Mouse (Mus musculus) myocyte (in vitro differentiated cells): ENCODE results near the gene Timmdc1. TPM values are rescaled to one million over a fixed set of nuclear protein-coding genes. Genes with fewer than 3 reads are reported as not detected.

ENCODE experiments used
- H3K27me3 ChIP-seq: one replicate; pipeline ENCODE4 v1.6.1; 2011; ENCODE audit not compliant: control insufficient read depth, insufficient read depth, insufficient read length
- H3K36me3 ChIP-seq: one replicate; pipeline ENCODE4 v1.6.1; 2011; ENCODE audit not compliant: control insufficient read depth, insufficient read depth
- H3K4me2 ChIP-seq: one replicate; pipeline ENCODE4 v1.6.1; 2011; ENCODE audit warnings: low read depth, control low read depth
- H3K4me3 ChIP-seq: one replicate; pipeline ENCODE4 v1.5.1; 2011; ENCODE audit warnings: mild to moderate bottlenecking, control low read depth, moderate library complexity
- H3K79me2 ChIP-seq: one replicate; pipeline ENCODE4 v1.6.1; 2011; ENCODE audit not compliant: control insufficient read depth, insufficient read depth
- H3ac ChIP-seq: one replicate; pipeline ENCODE4 v1.6.1; 2011; ENCODE audit not compliant: control insufficient read depth, insufficient read length
- CEBPB ChIP-seq: IDR thresholded peaks from 2 replicates; pipeline ENCODE4 v1.6.1; 2011; ENCODE audit warnings: mild to moderate bottlenecking, moderate library complexity; ENCODE audit not compliant: poor library complexity, insufficient read depth, severe bottlenecking
- E2F4 ChIP-seq: IDR thresholded peaks from one replicate; pipeline ENCODE4 v1.6.1; 2011; ENCODE audit warnings: mild to moderate bottlenecking, control low read depth, moderate library complexity; ENCODE audit not compliant: insufficient read depth
- MAX ChIP-seq: IDR thresholded peaks from one replicate; pipeline ENCODE4 v1.6.1; 2011; ENCODE audit warnings: low read depth, mild to moderate bottlenecking, control low read depth
- MYOD1 ChIP-seq, 3 experiments: IDR thresholded peaks; one replicate each; pipeline ENCODE4 v1.6.1; 2011; ENCODE audit warnings: control low read depth in 2 of 3, low read depth in 2 of 3, mild to moderate bottlenecking in 2 of 3, moderate library complexity in 1 of 3; ENCODE audit not compliant: insufficient read length in 2 of 3, control insufficient read depth in 1 of 3
- MYOG ChIP-seq, 3 experiments: IDR thresholded peaks; one replicate each; pipeline ENCODE4 v1.6.1; 2011; ENCODE audit warnings: control low read depth in 2 of 3, low read depth in 2 of 3, mild to moderate bottlenecking in 2 of 3; ENCODE audit not compliant: insufficient read length in 2 of 3, control insufficient read depth in 1 of 3, insufficient read depth in 1 of 3
- POLR2A ChIP-seq: IDR thresholded peaks from one replicate; pipeline ENCODE4 v1.6.1; 2011; ENCODE audit warnings: low read depth, mild to moderate bottlenecking, control low read depth, moderate library complexity; ENCODE audit not compliant: insufficient read length
- POLR2AphosphoS2 ChIP-seq: IDR thresholded peaks from one replicate; pipeline ENCODE4 v1.6.1; 2011; ENCODE audit warnings: low read depth, control low read depth; ENCODE audit not compliant: insufficient read length
- REST ChIP-seq: IDR thresholded peaks from one replicate; pipeline ENCODE4 v1.6.1; 2011; ENCODE audit warnings: mild to moderate bottlenecking, control low read depth, moderate library complexity; ENCODE audit not compliant: insufficient read depth, insufficient read length
- SRF ChIP-seq: IDR thresholded peaks from one replicate; pipeline ENCODE4 v1.6.1; 2011; ENCODE audit warnings: low read depth; ENCODE audit not compliant: control insufficient read depth, insufficient read length
- TCF12 ChIP-seq: IDR thresholded peaks from one replicate; pipeline ENCODE4 v1.6.1; 2011; ENCODE audit warnings: mild to moderate bottlenecking, control low read depth; ENCODE audit not compliant: poor library complexity, insufficient read depth, severe bottlenecking
- TCF3 ChIP-seq: IDR thresholded peaks from one replicate; pipeline ENCODE4 v1.6.1; 2011; ENCODE audit warnings: low read depth, control low read depth; ENCODE audit not compliant: insufficient read length
- USF1 ChIP-seq: IDR thresholded peaks from one replicate; pipeline ENCODE4 v1.6.1; 2011; ENCODE audit warnings: low read depth, mild to moderate bottlenecking, control low read depth, moderate library complexity
- polyA plus RNA-seq: library from polyadenylated mRNA; unstranded; fragments of >200 nt; fragmentation: generic; extraction: Trizol; gene quantifications from one replicate; pipeline ENCODE4 v1.2.1, GENCODE M21; 2012; ENCODE audit warnings: missing spikeins

Gene Timmdc1
- polyA plus RNA-seq, 1 experiment = 41.4 TPM

- Histone ChIP-seq H3ac (no peak overlapping the region), H3K27me3 (no peaks in the 10 kb centered on the region), H3K4me3 (no peak overlapping the region), H3K36me3 (peaks cover 31% of the 10 kb centered on the region), H3K4me2 (no peak overlapping the region), H3K79me2 (peaks cover 22% of the 10 kb centered on the region)
- no peak for TF ChIP-seq SRF
- no peak for TF ChIP-seq CEBPB
- no peak for TF ChIP-seq REST
- TF ChIP-seq TCF3 = no peak
- TF ChIP-seq MAX = no peak
- TF ChIP-seq MYOD1 (IDR thresholded peaks at IDR 0.05; ENCODE audit: control insufficient read depth in 1 of 3, insufficient read length in 2 of 3, low read depth in 2 of 3) = no peak
- TF ChIP-seq MYOG (IDR thresholded peaks at IDR 0.05; ENCODE audit: control insufficient read depth in 1 of 3, insufficient read depth in 1 of 3, insufficient read length in 2 of 3, low read depth in 2 of 3) = no peak
- TF ChIP-seq E2F4 = no peak
- TF ChIP-seq USF1 = no peak
- no peak for TF ChIP-seq POLR2AphosphoS2
- TF ChIP-seq POLR2A = no peak
- no peak for TF ChIP-seq TCF12
These were observed 46.7 kb downstream of the Timmdc1 start for GRCm38 (mm10) chr16:38475681-38476311.

GRCm38 (mm10) chr16:38474677-38475286, 47.7 kb downstream of the Timmdc1 start:
- peaks cover 31% of the 10 kb centered on the region for H3K79me2 ChIP-seq
- H3ac ChIP-seq = no peak overlapping the region
- no peak overlapping the region for H3K4me2 ChIP-seq
- no peaks in the 10 kb centered on the region for H3K27me3 ChIP-seq
- no peak overlapping the region for H3K4me3 ChIP-seq
- TF ChIP-seq TCF12 = no peak
- no peak for TF ChIP-seq TCF3
- TF ChIP-seq POLR2A = no peak
- H3K36me3 ChIP-seq = peaks cover 27% of the 10 kb centered on the region

- no peak overlapping the region for H3ac ChIP-seq
- H3K4me3 ChIP-seq = no peak overlapping the region
- TF ChIP-seq POLR2AphosphoS2 (no peak), TCF12 (no peak), MYOD1 (IDR thresholded peaks at IDR 0.05; ENCODE audit: control insufficient read depth in 1 of 3, insufficient read length in 2 of 3, low read depth in 2 of 3) (no peak), CEBPB (no peak), MYOG (IDR thresholded peaks at IDR 0.05; ENCODE audit: control insufficient read depth in 1 of 3, insufficient read depth in 1 of 3, insufficient read length in 2 of 3, low read depth in 2 of 3) (no peak), TCF3 (no peak), USF1 (no peak), MAX (no peak), E2F4 (no peak), POLR2A (no peak), REST (no peak), SRF (no peak)
- no peak overlapping the region for H3K4me2 ChIP-seq
- no peaks in the 10 kb centered on the region for H3K27me3 ChIP-seq
- H3K79me2 ChIP-seq = peaks cover 42% of the 10 kb centered on the region
- peaks cover 20% of the 10 kb centered on the region for H3K36me3 ChIP-seq
These were observed 48.8 kb downstream of the Timmdc1 start for GRCm38 (mm10) chr16:38473661-38474060.

- Histone ChIP-seq H3K4me3 (no peak overlapping the region), H3K4me2 (no peak overlapping the region), H3ac (no peak overlapping the region), H3K79me2 (peaks cover 54% of the 10 kb centered on the region), H3K27me3 (no peaks in the 10 kb centered on the region), H3K36me3 (peaks cover 18% of the 10 kb centered on the region)
- no peak for TF ChIP-seq SRF
- TF ChIP-seq POLR2AphosphoS2 = no peak
- no peak for TF ChIP-seq CEBPB
- no peak for TF ChIP-seq REST
- no peak for TF ChIP-seq E2F4
- TF ChIP-seq TCF3 = no peak
- no peak for TF ChIP-seq TCF12
- TF ChIP-seq USF1 = no peak
- TF ChIP-seq MAX = no peak
- no peak for TF ChIP-seq MYOD1 (IDR thresholded peaks at IDR 0.05; ENCODE audit: control insufficient read depth in 1 of 3, insufficient read length in 2 of 3, low read depth in 2 of 3)
- TF ChIP-seq POLR2A = no peak
- TF ChIP-seq MYOG (IDR thresholded peaks at IDR 0.05; ENCODE audit: control insufficient read depth in 1 of 3, insufficient read depth in 1 of 3, insufficient read length in 2 of 3, low read depth in 2 of 3) = no peak
These were observed 50.0 kb downstream of the Timmdc1 start for GRCm38 (mm10) chr16:38472507-38472873.
